Mouse (Mus musculus) liver, embryonic 13.5 days (tissue): ENCODE measurements around the gene Taar8c. TPM values are rescaled to one million over a fixed set of nuclear protein-coding genes. Genes with fewer than 3 reads are reported as not detected.
A peak's percentile ranks its signal among the peaks of the same experiment; 100 is the strongest.

Experiments
- ATAC-seq: fragments of 200-750 bp; cut with Nextera tagmentation; 2 replicates; pipeline ENCODE4 v1.8.0; 2017; ENCODE audit warnings: low read depth, mild to moderate bottlenecking, moderate number of reproducible peaks, moderate library complexity
- DNase-seq: peaks from one replicate; pipeline ENCODE4 v3.0.0; 2022
- H3K27ac ChIP-seq: fragments of 300-500 bp; sonication (generic); 2 replicates; pipeline ENCODE4 v1.5.1; 2015; ENCODE audit warnings: moderate library complexity, mild to moderate bottlenecking, inconsistent platforms
- H3K27me3 ChIP-seq: fragments of 300-500 bp; sonication (generic); 2 replicates; pipeline ENCODE4 v1.6.1; 2015; ENCODE audit warnings: mild to moderate bottlenecking, inconsistent platforms
- H3K36me3 ChIP-seq: fragments of 300-500 bp; sonication (generic); 2 replicates; pipeline ENCODE4 v1.6.1; 2015; ENCODE audit warnings: mild to moderate bottlenecking, inconsistent platforms
- H3K4me1 ChIP-seq: fragments of 300-500 bp; sonication (generic); replicated peaks from 2 replicates; pipeline ENCODE4 v1.6.1; 2015; ENCODE audit warnings: inconsistent platforms
- H3K4me2 ChIP-seq: fragments of 300-500 bp; sonication (generic); 2 replicates; pipeline ENCODE4 v1.6.1; 2015; ENCODE audit warnings: inconsistent platforms, mild to moderate bottlenecking, moderate library complexity
- H3K4me3 ChIP-seq: fragments of 300-500 bp; sonication (generic); replicated peaks from 2 replicates; pipeline ENCODE4 v1.5.1; 2015; ENCODE audit warnings: mild to moderate bottlenecking, inconsistent platforms
- H3K9ac ChIP-seq: fragments of 300-500 bp; sonication (generic); 2 replicates; pipeline ENCODE4 v1.6.1; 2015; ENCODE audit warnings: mild to moderate bottlenecking, inconsistent platforms
- H3K9me3 ChIP-seq: fragments of 300-500 bp; sonication (generic); replicated peaks from 2 replicates; pipeline ENCODE4 v1.6.1; 2016; ENCODE audit warnings: inconsistent platforms
- WGBS: fragments of 180-500 bp; shearing (Covaris S2); methylation state at CpG from one replicate; pipeline ENCODE4 v1.1.7; 2015; ENCODE audit not compliant: insufficient replicate concordance; 5-methylcytosine and 5-hydroxymethylcytosine counted together
- polyA plus RNA-seq: library from polyadenylated mRNA; unstranded; fragments of >200 nt; fragmentation: Nextera tagmentation; extraction: Ambion mirVana; gene quantifications from 2 replicates; pipeline ENCODE4 v1.2.1, GENCODE M21; 2015

The Taar8c gene
- polyA plus RNA-seq, 1 experiment from 2014 or later = not detected

DNA sequence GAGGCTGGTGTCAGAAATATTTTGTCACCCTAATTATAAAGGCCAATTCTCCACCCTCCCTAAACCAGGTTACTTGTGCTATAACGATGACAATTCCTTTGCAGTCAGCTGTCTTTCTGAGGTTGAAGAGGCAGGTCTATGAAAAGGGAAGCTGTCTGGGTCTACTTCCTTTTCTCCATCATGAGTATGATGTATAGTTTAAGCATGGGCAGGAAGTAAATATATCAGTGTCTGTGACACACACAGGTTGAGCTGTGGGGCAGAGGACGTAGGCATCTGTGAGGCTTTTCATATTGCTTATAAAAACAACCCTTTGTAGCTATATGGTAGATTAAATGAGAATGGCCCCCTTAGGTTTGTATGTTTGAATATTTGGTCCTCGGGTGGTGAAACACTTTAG is 42.7 kb downstream of the Taar8c start:
- Histone ChIP-seq H3K9me3 (no peaks in the 10 kb centered on the region), H3K27me3 (no peaks in the 10 kb centered on the region), H3K4me3 (no peak overlapping the region), H3K9ac (no peak overlapping the region), H3K4me2 (no peak overlapping the region), H3K4me1 (no peaks in the 10 kb centered on the region), H3K36me3 (no peaks in the 10 kb centered on the region), H3K27ac (no peak overlapping the region)
- DNase-seq (no peak), ATAC-seq (no peak)
- WGBS = 43% methylated on average over 3 of the region's 3 CpGs

- H3K4me3 ChIP-seq = no peak overlapping the region
- H3K27me3 ChIP-seq = no peaks in the 10 kb centered on the region
- WGBS = 24% methylated on average over 5 of the region's 5 CpGs
- H3K27ac ChIP-seq = no peak overlapping the region
- ATAC-seq (peak; percentile 86), DNase-seq (peak; percentile 10)
- no peak overlapping the region for H3K4me2 ChIP-seq
- 0 out of 2 replicates have a peak, but pooled peaks cover 3% of the 10 kb centered on the region for H3K4me1 ChIP-seq
- no peaks in the 10 kb centered on the region for H3K9me3 ChIP-seq
- H3K36me3 ChIP-seq = no peaks in the 10 kb centered on the region
- no peak overlapping the region for H3K9ac ChIP-seq
These were observed 49.7 kb downstream of the Taar8c start for GRCm38 (mm10) chr10:24052039-24052438.

Other genes with a start within 250 kb of the Taar8c start
- gene Vnn1, start 207.2 kb downstream of the Taar8c start, polyA plus RNA-seq = 0.92 and 1.1 TPM in 2 replicates
- not detected in 2 replicates for gene Taar1, start 181.6 kb downstream of the Taar8c start, polyA plus RNA-seq
- gene Taar2, start 163.3 kb downstream of the Taar8c start, polyA plus RNA-seq = not detected in 2 replicates
- not detected in 2 replicates for gene Taar3, start 152.4 kb downstream of the Taar8c start, polyA plus RNA-seq
- gene Taar4, start 141.4 kb downstream of the Taar8c start, polyA plus RNA-seq = not detected in 2 replicates
- gene Taar5, start 131.2 kb downstream of the Taar8c start, polyA plus RNA-seq = not detected in 2 replicates
- not detected in 2 replicates for gene Taar6, start 116.3 kb downstream of the Taar8c start, polyA plus RNA-seq
- gene Taar7a, start 108.4 kb downstream of the Taar8c start, polyA plus RNA-seq = not detected in 2 replicates
- gene Taar7b, start 102.0 kb downstream of the Taar8c start, polyA plus RNA-seq = not detected in 2 replicates
- gene Taar7d, start 74.7 kb downstream of the Taar8c start, polyA plus RNA-seq = not detected in 2 replicates
- not detected in 2 replicates for gene Taar7e, start 64.3 kb downstream of the Taar8c start, polyA plus RNA-seq
- gene Taar7f, start 52.4 kb downstream of the Taar8c start, polyA plus RNA-seq = not detected in 2 replicates
- not detected in 2 replicates for gene Taar8a, start 25.4 kb downstream of the Taar8c start, polyA plus RNA-seq
- not detected in 2 replicates for gene Taar8b, start 9.6 kb downstream of the Taar8c start, polyA plus RNA-seq
- gene Taar9, start 7.6 kb upstream of the Taar8c start, polyA plus RNA-seq = not detected in 2 replicates
- 31.6 and 37.1 TPM in 2 replicates for gene Stx7, start 47.4 kb upstream of the Taar8c start, polyA plus RNA-seq
- gene Moxd1, start 121.6 kb upstream of the Taar8c start, polyA plus RNA-seq = 0.25 and 0.37 TPM in 2 replicates